Mouse (Mus musculus): ENCODE measurements around the gene Pias4. TPM values are rescaled to one million over a fixed set of nuclear protein-coding genes. Genes with fewer than 3 reads are reported as not detected.

The Pias4 gene
- total RNA-seq, 2 experiments from 2014 or later: 34.0 to 34.4 TPM

Small RNA genes lying within 50 kb of the gene (microRNA-seq; reads per million reads assigned to microRNA genes)
- gene Mir5615-1 (not detected), gene Mir5615-2 (not detected)

Other genes with a start within 250 kb of the Pias4 start
- gene Lmnb2, start 249.7 kb downstream of the Pias4 start, total RNA-seq (2021): 10 to 100 TPM; 18.5 to 23.1 TPM
- 10 to 100 TPM; 10.9 to 11.1 TPM for gene Gadd45b, start 237.8 kb downstream of the Pias4 start, total RNA-seq (2021)
- gene Gng7, start 153.0 kb downstream of the Pias4 start, total RNA-seq (2021): 1 to 10 TPM; 5.4 to 6.7 TPM
- gene Diras1, start 142.3 kb downstream of the Pias4 start, total RNA-seq (2021): 1 to 10 TPM; 2.9 to 3.5 TPM
- 10 to 100 TPM; 32.9 to 36.3 TPM for gene Slc39a3, start 130.5 kb downstream of the Pias4 start, total RNA-seq (2021)
- 100 to 1,000 TPM; 158 to 163 TPM for gene Sgta, start 107.7 kb downstream of the Pias4 start, total RNA-seq (2021)
- 10 to 100 TPM; 39.1 to 46.7 TPM for gene Thop1, start 97.9 kb downstream of the Pias4 start, total RNA-seq (2021)
- gene Creb3l3, start 69.0 kb downstream of the Pias4 start, total RNA-seq (2021): 10 to 100 TPM in 1 of 2 experiments, 1 to 10 TPM in 1; 2.3 to 16.6 TPM
- 100 to 1,000 TPM; 149 to 157 TPM for gene Map2k2, start 62.0 kb downstream of the Pias4 start, total RNA-seq (2021)
- gene Zbtb7a, start 32.7 kb downstream of the Pias4 start, total RNA-seq (2021): 10 to 100 TPM; 71.8 to 76.6 TPM
- 1,000 to 10,000 TPM; 1,728 to 1,734 TPM for gene Eef2, start 8.7 kb upstream of the Pias4 start, total RNA-seq (2021)
- gene Dapk3, start 15.1 kb upstream of the Pias4 start, total RNA-seq (2021): 10 to 100 TPM; 53.4 to 63.6 TPM
- gene 4930442H23Rik, start 15.9 kb upstream of the Pias4 start, total RNA-seq (2021): not detected
- gene Nmrk2, start 34.1 kb upstream of the Pias4 start, total RNA-seq (2021): under 1 TPM in 1 of 2 experiments, not detected in 1; 0.20 TPM
- gene Atcay, start 62.9 kb upstream of the Pias4 start, total RNA-seq (2021): 1 to 10 TPM; 5.3 to 5.4 TPM
- 10 to 100 TPM; 20.9 to 21.7 TPM for gene Zfr2, start 65.2 kb upstream of the Pias4 start, total RNA-seq (2021)
- gene Matk, start 85.0 kb upstream of the Pias4 start, total RNA-seq (2021): 1 to 10 TPM; 2.9 to 3.0 TPM
- gene Mrpl54, start 99.0 kb upstream of the Pias4 start, total RNA-seq (2021): 100 to 1,000 TPM; 107 to 108 TPM
- gene Apba3, start 99.0 kb upstream of the Pias4 start, total RNA-seq (2021): 10 to 100 TPM; 47.8 to 49.5 TPM
- gene Tjp3, start 123.7 kb upstream of the Pias4 start, total RNA-seq (2021): 1 to 10 TPM; 1.8 to 3.1 TPM
- gene Pip5k1c, start 125.0 kb upstream of the Pias4 start, total RNA-seq (2021): 10 to 100 TPM; 65.2 to 71.1 TPM
- 10 to 100 TPM; 43.8 to 44.4 TPM for gene Cactin, start 153.2 kb upstream of the Pias4 start, total RNA-seq (2021)
- 10 to 100 TPM; 27.3 to 30.6 TPM for gene Tbxa2r, start 160.8 kb upstream of the Pias4 start, total RNA-seq (2021)
- 1 to 10 TPM; 2.3 to 2.6 TPM for gene Gipc3, start 175.3 kb upstream of the Pias4 start, total RNA-seq (2021)
- gene Hmg20b, start 182.6 kb upstream of the Pias4 start, total RNA-seq (2021): 100 to 1,000 TPM; 107 to 108 TPM
- 10 to 100 TPM; 21.2 to 22.0 TPM for gene Mfsd12, start 189.6 kb upstream of the Pias4 start, total RNA-seq (2021)
- 1 to 10 TPM; 6.3 to 8.2 TPM for gene 4930404N11Rik, start 197.9 kb upstream of the Pias4 start, total RNA-seq (2021)
- 10 to 100 TPM; 69.1 to 70.7 TPM for gene Fzr1, start 210.6 kb upstream of the Pias4 start, total RNA-seq (2021)
- 10 to 100 TPM; 49.4 to 49.7 TPM for gene Dohh, start 216.5 kb upstream of the Pias4 start, total RNA-seq (2021)
- gene Gm48551, start 216.5 kb upstream of the Pias4 start, total RNA-seq (2021): 1 to 10 TPM; 1.7 to 1.8 TPM
- gene Gm48552, start 221.1 kb upstream of the Pias4 start, total RNA-seq (2021): 1 to 10 TPM; 2.6 to 4.1 TPM
- gene Smim24, start 225.1 kb upstream of the Pias4 start, total RNA-seq (2021): 10 to 100 TPM in 1 of 2 experiments, 1 to 10 TPM in 1; 1.2 to 13.2 TPM

Measured in adrenal gland, postnatal 4 days (tissue).